Mouse (Mus musculus) CD4-positive, CD25-positive, alpha-beta regulatory T cell, adult 4 months (primary cell): ENCODE measurements around the gene Idi2. TPM values are rescaled to one million over a fixed set of nuclear protein-coding genes. Genes with fewer than 3 reads are reported as not detected.
"Not testable (repeated sequence)": the region's sequence is repeated elsewhere in the genome, so short reads cannot be mapped to it uniquely, and the experiment has no call there.

Source experiments
- ATAC-seq: one replicate; pipeline ENCODE4 v1.8.0; 2017
- polyA plus RNA-seq, 2 experiments: library from polyadenylated mRNA; unstranded; fragments of 100-300 nt; shearing (Covaris generic); gene quantifications; one replicate each; pipeline ENCODE4 v1.2.1; 2017

The Idi2 gene
- polyA plus RNA-seq, 2 experiments from 2014 or later = not detected

- ATAC-seq = not testable (repeated sequence)
Measured at GRCm38 (mm10) chr13:8997221-8997620, 44.6 kb downstream of the Idi2 start.

GRCm38 (mm10) chr13:8999464-8999863 lies 46.8 kb downstream of the Idi2 start:
- no peak for ATAC-seq

GRCm38 (mm10) chr13:9003306-9003705 lies 50.6 kb downstream of the Idi2 start:
- ATAC-seq = no peak

Other genes starting within 250 kb of the Idi2 start
- gene Wdr37, start 81.0 kb upstream of the Idi2 start, polyA plus RNA-seq = 10 to 100 TPM; 40.3 to 48.3 TPM
- 10 to 100 TPM; 35.2 to 40.3 TPM for gene Idi1, start 67.4 kb upstream of the Idi2 start, polyA plus RNA-seq
- not detected for gene Gm9745, start 4.6 kb upstream of the Idi2 start, polyA plus RNA-seq
- 10 to 100 TPM; 77.4 to 90.5 TPM for gene Gtpbp4, start 43.2 kb downstream of the Idi2 start, polyA plus RNA-seq
- gene Larp4b, start 141.0 kb downstream of the Idi2 start, polyA plus RNA-seq = 10 to 100 TPM; 23.7 to 32.8 TPM